Mouse (Mus musculus) spleen, adult 2 months (tissue): ENCODE measurements around the gene Tox3. TPM values are rescaled to one million over a fixed set of nuclear protein-coding genes. Genes with fewer than 3 reads are reported as not detected.

Experiments
- DNase-seq, 2 experiments: peaks; one replicate each; pipeline versions ENCODE4 v3.0.0 to v3.0.0-alpha.2; 2012 to 2021; ENCODE audit warnings: low spot score in 2 of 2, low read depth in 1 of 2
- H3K27ac ChIP-seq: fragments of 200-500 bp; 2 replicates; pipeline ENCODE4 v1.5.1; 2012; ENCODE audit warnings: low read length, inconsistent platforms; ENCODE audit not compliant: insufficient read depth
- H3K27me3 ChIP-seq: fragments of 200-500 bp; 2 replicates; pipeline ENCODE4 v1.6.1; 2012; ENCODE audit warnings: mild to moderate bottlenecking, moderate library complexity, low read length, inconsistent platforms; ENCODE audit not compliant: control insufficient read depth, insufficient read depth
- H3K36me3 ChIP-seq: fragments of 200-500 bp; 2 replicates; pipeline ENCODE4 v1.6.1; 2012; ENCODE audit warnings: mild to moderate bottlenecking, low read length, inconsistent platforms; ENCODE audit not compliant: control insufficient read depth, insufficient read depth
- H3K4me1 ChIP-seq: fragments of 200-500 bp; 2 replicates; pipeline ENCODE4 v1.6.1; 2011; ENCODE audit warnings: inconsistent platforms; ENCODE audit not compliant: control insufficient read depth, insufficient read depth, insufficient read length
- H3K4me3 ChIP-seq: fragments of 200-500 bp; 2 replicates; pipeline ENCODE4 v1.5.1; 2011; ENCODE audit warnings: mild to moderate bottlenecking, inconsistent platforms; ENCODE audit not compliant: insufficient read depth, insufficient read length; ENCODE audit errors: extremely low read depth
- CTCF ChIP-seq: fragments of 200-500 bp; IDR thresholded peaks from 2 replicates; pipeline ENCODE4 v1.5.1; 2011; ENCODE audit warnings: mild to moderate bottlenecking, inconsistent platforms; ENCODE audit not compliant: insufficient read depth, insufficient read length, insufficient replicate concordance; ENCODE audit errors: extremely low read depth
- POLR2A ChIP-seq: fragments of 200-500 bp; IDR thresholded peaks from 2 replicates; pipeline ENCODE4 v1.6.1; 2011; ENCODE audit warnings: low read depth, low read length, inconsistent platforms
- WGBS: fragments of 180-500 bp; shearing (Covaris S2); methylation state at CpG from one replicate; pipeline ENCODE4 v1.1.7; 2018; 5-methylcytosine and 5-hydroxymethylcytosine counted together
- polyA plus RNA-seq: library from polyadenylated mRNA; depleted of rRNA; stranded (reverse); fragments of >200 nt; gene quantifications from 2 replicates; pipeline ENCODE4 v1.2.3, GENCODE M21; 2012

The Tox3 gene
- polyA plus RNA-seq, 1 experiment: 0.08 TPM

DNA sequence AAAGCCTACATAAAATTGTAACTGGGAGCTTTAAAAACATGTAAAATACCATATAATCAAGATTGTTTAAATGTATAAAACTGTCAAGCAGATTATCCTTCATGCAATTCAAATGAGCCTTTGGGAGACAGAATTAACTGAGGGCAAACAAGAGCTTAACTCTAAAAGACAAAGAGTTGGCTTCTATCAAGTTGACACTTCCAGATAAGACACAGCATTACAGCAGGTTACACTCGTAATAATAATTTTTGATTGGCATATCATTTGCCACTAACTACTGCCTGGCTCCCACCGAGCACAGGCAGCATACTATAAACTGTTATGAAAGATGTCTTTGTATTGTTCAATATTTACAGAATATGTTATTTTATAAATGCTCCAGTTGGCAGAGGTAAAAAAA, 47.2 kb downstream of the Tox3 start:
- Histone ChIP-seq H3K4me1 (no peaks in the 10 kb centered on the region), H3K36me3 (no peaks in the 10 kb centered on the region), H3K27me3 (no peaks in the 10 kb centered on the region), H3K4me3 (no peak overlapping the region), H3K27ac (no peak overlapping the region)
- TF ChIP-seq CTCF (no peak), POLR2A (no peak)
- no peak for DNase-seq
- 89% methylated on average over 2 of the region's 2 CpGs for WGBS

- Histone ChIP-seq H3K27ac (no peak overlapping the region), H3K4me1 (no peaks in the 10 kb centered on the region), H3K4me3 (no peak overlapping the region), H3K36me3 (no peaks in the 10 kb centered on the region), H3K27me3 (no peaks in the 10 kb centered on the region)
- 79% methylated on average over 3 of the region's 3 CpGs for WGBS
- no peak for TF ChIP-seq POLR2A
- TF ChIP-seq CTCF: no peak
- DNase-seq: no peak
These were observed 54.1 kb downstream of the Tox3 start for GRCm38 (mm10) chr8:90294061-90294460.

- no peaks in the 10 kb centered on the region for H3K36me3 ChIP-seq
- H3K4me3 ChIP-seq: no peak overlapping the region
- H3K27me3 ChIP-seq: no peaks in the 10 kb centered on the region
- no peak for TF ChIP-seq POLR2A
- TF ChIP-seq CTCF: no peak
- DNase-seq: no peak
- no peak overlapping the region for H3K27ac ChIP-seq
- 60% methylated on average over 6 of the region's 6 CpGs for WGBS
- no peaks in the 10 kb centered on the region for H3K4me1 ChIP-seq
These were observed 57.3 kb downstream of the Tox3 start for GRCm38 (mm10) chr8:90290811-90291210.

DNA sequence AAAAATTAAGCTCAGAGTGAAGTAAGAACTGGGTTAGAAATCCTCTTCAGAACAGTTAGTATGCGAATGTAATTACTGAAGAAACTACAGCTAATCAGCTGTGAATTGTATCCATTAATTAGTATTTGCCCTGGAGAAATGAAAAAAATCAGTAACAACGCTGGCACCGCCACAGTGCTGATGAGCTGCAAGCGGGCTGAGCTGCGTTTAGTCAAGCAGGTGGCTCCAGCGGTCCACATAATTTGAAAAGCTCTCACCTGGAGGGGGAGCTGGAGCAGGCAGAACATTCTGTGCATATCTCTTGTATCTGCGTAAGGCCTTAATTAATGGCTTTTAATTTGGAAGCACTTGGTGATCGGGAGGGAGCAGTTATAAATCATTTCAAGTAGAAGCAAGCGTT, 71.4 kb downstream of the Tox3 start:
- DNase-seq: no peak
- no peak overlapping the region for H3K4me3 ChIP-seq
- H3K4me1 ChIP-seq: no peaks in the 10 kb centered on the region
- no peak overlapping the region for H3K27ac ChIP-seq
- no peaks in the 10 kb centered on the region for H3K36me3 ChIP-seq
- 92% methylated on average over 9 of the region's 9 CpGs for WGBS
- TF ChIP-seq POLR2A (no peak), CTCF (no peak)
- no peaks in the 10 kb centered on the region for H3K27me3 ChIP-seq

GRCm38 (mm10) chr8:90273182-90273581, 75.0 kb downstream of the Tox3 start:
- H3K36me3 ChIP-seq: no peaks in the 10 kb centered on the region
- H3K4me3 ChIP-seq: no peak overlapping the region
- H3K4me1 ChIP-seq: no peaks in the 10 kb centered on the region
- H3K27me3 ChIP-seq: no peaks in the 10 kb centered on the region
- 91% methylated on average over 7 of the region's 7 CpGs for WGBS
- DNase-seq: no peak
- no peak for TF ChIP-seq CTCF
- no peak overlapping the region for H3K27ac ChIP-seq

GRCm38 (mm10) chr8:90271920-90272319, 76.2 kb downstream of the Tox3 start:
- WGBS: 90% methylated on average over 10 of the region's 10 CpGs

GRCm38 (mm10) chr8:90267698-90268256, 80.4 kb downstream of the Tox3 start:
- WGBS: 81% methylated on average over 12 of the region's 12 CpGs
- H3K4me1 ChIP-seq: no peaks in the 10 kb centered on the region
- H3K36me3 ChIP-seq: no peaks in the 10 kb centered on the region
- no peak for DNase-seq
- H3K27ac ChIP-seq: no peak overlapping the region
- H3K4me3 ChIP-seq: no peak overlapping the region
- no peaks in the 10 kb centered on the region for H3K27me3 ChIP-seq
- TF ChIP-seq CTCF (no peak), POLR2A (no peak)

More at GRCm38 (mm10) chr8:90271920-90272319, 76.2 kb downstream of the Tox3 start:
- Histone ChIP-seq H3K4me1 (no peaks in the 10 kb centered on the region), H3K4me3 (no peak overlapping the region), H3K27me3 (no peaks in the 10 kb centered on the region), H3K36me3 (no peaks in the 10 kb centered on the region), H3K27ac (no peak overlapping the region)
- TF ChIP-seq CTCF (no peak), POLR2A (no peak)
- no peak for DNase-seq
